Mouse (Mus musculus): Measurements from ENCODE around the gene Fgd2.
"Not testable (repeated sequence)": the region's sequence is repeated elsewhere in the genome, so short reads cannot be mapped to it uniquely, and the experiment has no call there.

Fgd2 gene

GRCm38 (mm10) chr17:29360761-29361221 lies at the start of gene Fgd2:
Gene Fgd2, plus strand, starts transcription at chr17:29360914.
- DNase-seq, result no peak

DNA sequence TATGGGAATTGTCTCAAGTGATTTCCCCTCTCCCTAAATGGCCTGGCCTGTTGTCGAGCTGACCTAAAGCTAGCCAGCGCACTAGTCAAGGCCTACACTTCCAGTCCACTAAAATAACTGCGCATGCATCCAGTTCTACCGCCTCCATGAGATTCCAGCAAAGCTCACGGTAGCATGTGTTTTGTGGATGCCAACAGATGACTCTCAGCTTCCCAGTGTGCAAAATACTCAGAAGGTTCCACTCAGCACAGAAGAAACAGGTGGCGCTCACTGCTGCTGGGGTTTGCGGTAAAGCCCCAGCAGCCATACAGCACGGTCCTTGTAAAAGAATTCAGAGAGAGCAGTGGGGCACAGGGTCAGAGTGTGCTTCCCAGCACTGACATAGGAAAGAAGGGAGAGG lies 49.1 kb upstream of the Fgd2 start:
- DNase-seq, result no peak

DNA sequence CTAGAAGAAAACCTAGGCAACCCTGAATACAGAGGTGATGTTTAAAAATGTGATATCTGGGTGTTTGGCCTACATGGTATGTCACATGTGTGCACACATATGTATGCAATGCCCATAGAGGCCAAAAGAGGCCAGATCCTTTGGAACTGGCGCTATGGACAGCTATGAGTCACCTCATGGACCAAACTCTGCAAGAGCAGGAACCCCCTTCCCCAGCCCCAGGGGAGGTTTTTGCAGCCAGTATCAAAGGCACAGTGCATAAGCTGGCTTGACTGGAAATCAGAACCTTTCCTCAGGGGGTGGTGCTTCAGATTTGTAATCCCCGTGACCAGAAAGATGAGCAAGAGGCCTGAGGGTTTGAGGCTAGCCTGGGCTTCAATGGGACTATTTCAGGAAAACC lies 48.6 kb upstream of the Fgd2 start:
- no peak for DNase-seq

- DNase-seq, result no peak
Measured at GRCm38 (mm10) chr17:29313300-29313699, 47.4 kb upstream of the Fgd2 start.

- no peak for DNase-seq
Measured at GRCm38 (mm10) chr17:29315672-29316465, 44.8 kb upstream of the Fgd2 start.

GRCm38 (mm10) chr17:29316891-29317290 lies 43.8 kb upstream of the Fgd2 start:
- DNase-seq, result no peak

DNA sequence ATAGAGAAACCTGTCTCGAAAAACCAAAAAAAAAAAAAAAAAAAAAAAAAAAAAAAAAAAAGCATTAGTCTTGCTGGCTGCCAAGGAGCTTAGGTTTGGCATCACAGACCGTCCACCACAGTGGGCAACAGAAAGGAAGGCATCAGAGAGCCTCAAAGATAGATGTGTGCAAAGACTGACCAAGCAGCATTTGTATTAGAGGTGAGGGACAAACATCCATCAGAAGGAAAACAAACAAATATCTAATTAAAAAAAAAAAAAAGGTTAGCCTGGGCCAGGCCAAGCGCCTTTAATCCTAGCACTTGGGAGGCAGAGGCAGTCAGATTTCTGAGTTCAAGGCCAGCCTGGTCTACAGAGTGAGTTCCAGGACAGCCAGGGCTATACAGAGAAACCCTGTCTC lies 43.3 kb upstream of the Fgd2 start, which contains the start of gene Pi16:
Gene Pi16 (plus strand): TSS at position 301 of the 400 bp plus-strand sequence.
- DNase-seq, result not testable (repeated sequence)

DNA sequence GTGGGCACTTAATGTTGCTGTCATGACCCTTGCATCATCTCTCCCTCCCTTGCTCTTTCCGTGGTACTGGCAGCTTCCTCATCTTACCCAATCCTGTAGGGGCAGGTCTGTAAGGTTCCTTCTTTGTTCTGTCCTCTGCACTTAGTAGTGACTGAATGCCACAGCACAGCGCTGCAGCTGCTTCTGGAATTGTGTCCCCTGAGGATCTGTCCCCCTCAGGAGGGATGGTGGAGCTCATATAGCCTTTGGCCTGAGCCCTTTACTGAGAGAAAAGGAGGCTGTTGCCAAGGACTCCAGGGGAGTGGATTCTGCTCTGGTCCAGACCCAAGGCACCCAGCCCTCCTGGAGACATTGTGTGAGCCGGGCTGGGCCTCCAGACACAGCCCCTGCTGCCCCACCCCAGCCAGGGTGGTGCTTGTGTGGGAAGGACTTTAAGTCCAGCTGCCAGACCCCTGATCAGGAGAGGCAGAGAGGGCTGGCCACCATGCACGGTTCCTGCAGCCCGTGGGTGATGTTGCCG lies 41.9 kb upstream of the Fgd2 start:
- DNase-seq, result no peak

DNA sequence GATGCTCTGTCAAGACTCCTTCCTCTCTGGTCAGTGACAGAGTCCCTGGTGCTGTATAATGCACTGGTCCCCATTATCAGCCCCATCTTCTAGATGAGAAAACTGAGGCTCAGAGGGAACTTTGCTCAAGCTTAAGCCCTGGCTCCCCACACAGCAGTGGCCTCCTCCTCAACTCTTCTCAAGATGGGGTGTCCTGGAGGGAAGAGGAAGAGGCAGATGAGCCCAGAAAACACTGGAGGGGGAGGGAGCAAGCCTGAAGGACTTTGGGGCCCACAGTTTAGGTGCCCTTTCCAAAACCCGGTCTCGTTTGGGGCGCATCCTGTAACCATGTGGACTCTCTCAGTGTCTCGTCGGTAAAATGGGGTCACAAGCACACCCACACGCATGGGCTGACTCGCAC lies 41.2 kb upstream of the Fgd2 start:
- DNase-seq, result no peak

GRCm38 (mm10) chr17:29319881-29320639 lies 40.7 kb upstream of the Fgd2 start:
- no peak for DNase-seq

DNA sequence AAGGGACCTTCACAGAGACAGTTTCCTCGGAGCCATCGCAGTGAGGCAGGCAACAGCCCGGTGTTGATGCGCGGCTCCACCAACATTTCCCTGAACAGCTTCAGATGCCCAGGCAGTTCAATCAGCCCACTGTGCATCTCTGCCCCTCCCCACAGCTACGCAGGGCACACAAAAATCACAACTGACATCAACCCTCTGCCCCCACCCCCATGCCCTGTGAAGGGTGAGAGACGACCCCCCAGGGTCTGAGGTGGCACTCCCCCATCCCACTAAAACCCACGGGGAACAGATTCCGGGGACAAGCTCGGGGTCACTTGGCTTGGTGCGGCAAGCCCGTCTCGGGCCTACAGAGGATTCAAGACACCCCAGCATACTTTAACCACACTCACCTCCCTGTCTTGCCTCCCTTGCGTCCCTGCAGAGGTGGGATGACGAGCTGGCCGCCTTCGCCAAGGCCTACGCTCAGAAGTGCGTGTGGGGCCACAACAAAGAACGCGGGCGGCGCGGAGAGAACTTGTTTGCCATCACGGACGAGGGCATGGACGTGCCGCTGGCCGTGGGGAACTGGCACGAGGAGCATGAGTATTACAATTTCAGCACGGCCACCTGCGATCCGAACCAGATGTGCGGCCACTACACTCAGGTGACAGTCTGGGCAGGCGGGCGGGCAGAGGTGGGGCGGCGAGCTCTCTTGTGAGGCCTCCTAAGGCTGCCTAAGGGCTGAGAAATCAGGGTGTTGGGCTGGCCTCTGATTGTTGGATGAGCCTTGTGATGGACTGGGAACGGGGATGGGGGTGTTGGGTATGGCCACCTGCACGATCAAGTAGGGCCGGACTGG lies 38.7 kb upstream of the Fgd2 start:
- no peak for DNase-seq

- DNase-seq, result no peak
Measured at GRCm38 (mm10) chr17:29322603-29322962, 38.1 kb upstream of the Fgd2 start.

GRCm38 (mm10) chr17:29323625-29324024 lies 37.1 kb upstream of the Fgd2 start:
- no peak for DNase-seq

GRCm38 (mm10) chr17:29325831-29326230 lies 34.9 kb upstream of the Fgd2 start:
- DNase-seq, result no peak

DNA sequence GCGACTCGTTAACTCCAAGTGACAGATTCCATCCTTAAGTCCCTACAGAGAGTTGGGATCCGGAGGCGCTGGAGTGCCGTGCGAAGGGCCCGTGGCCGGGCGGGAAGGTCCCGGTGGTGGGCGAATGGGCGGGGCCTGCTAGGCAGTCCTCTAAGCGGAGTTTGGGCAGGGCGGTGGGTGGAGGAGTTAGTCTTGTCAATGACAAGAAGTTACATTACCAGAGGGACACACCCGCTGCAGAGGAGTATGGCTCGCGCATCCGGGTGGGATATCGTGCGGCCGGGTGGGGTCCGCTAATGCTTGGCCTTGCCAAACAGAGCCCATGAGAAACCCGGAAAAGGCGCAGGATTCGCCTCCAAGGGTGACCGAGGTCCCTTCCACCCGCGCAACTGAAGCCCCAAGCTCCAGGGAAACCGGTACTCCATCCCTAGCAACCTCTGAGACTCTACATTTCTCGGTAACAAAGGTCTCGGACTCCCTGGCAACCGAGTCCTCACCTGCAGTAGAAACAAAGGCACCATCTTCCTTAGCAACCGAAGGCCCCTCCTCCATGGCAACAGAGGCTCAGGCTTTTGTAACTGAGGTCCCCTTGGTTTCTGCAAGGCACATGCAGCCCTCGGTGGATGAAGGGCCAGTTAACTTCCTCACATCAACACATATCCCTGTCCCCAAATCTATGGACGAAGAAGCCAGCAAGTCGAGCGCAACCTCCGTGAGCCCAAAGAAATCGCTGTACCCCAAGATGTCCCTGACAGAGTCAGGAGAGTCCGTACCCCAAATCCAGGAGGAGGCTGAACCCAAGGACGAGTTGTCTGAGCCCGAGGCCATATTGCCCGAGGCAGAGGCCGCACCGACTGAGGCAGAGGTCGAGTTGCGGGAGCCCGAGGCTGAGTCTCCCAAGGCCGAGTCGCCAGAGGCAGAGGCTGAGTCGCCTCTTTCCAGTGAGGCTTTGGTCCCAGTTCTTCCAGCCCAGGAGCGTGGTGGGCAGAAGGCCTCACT lies 33.9 kb upstream of the Fgd2 start:
- DNase-seq, result no peak

DNA sequence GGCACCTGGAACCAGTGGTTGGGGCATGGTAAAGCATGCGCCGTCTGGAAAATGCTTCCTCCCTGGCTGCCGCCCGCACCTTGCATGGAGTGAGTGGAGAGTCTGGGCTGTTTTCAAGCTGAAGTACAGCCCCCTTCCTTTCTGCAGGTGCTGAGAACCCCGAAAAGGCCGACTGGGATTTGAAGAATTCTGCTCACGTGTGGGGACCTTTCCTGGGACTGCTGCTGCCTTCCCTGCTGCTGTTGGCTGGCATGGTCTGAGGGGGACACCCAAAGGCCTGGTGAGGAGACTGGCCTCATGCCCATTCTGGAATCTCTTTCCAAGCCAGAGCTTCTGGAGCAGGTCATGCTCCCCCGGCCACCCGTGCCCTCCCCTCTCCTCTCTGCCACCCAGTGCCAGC lies 33.0 kb upstream of the Fgd2 start:
- DNase-seq, result no peak

GRCm38 (mm10) chr17:29330221-29330620 lies 30.5 kb upstream of the Fgd2 start:
- no peak for DNase-seq

DNA sequence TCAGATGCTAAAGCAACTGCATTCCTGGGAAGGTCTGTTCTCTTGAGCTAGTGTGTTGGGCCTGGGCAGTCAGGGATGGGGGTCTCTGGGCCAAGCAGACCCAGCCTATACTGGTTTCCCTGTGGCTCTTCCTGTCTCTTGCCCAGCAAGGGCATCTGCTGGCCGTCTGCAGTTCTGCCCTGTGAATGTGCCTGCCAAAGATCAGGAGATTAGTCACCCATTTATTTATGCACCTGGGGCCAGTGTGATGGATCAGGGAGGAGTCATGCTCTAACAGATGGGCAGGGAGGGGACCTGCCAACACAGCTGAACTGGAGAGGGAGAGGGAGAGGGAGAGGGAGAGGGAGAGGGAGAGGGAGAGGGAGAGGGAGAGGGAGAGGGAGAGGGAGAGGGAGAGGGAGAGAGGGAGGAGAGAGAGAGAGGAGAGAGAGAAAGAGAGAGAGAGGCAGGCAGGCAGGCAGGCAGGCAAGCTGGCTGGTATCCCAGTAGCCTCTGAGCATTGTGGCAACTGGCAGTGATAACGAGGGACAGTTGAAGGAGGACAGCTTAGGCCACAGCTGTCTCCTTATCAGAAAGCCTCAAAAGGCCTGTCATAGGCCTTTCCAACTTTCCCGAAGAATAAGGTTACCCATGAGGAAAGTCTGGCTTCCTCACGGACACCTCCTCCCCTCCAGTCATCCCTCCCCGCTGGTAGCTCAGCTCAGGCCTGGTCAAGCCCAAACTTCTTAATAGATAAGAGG lies 29.9 kb upstream of the Fgd2 start:
- DNase-seq, result peak; percentile 71 to 83

DNA sequence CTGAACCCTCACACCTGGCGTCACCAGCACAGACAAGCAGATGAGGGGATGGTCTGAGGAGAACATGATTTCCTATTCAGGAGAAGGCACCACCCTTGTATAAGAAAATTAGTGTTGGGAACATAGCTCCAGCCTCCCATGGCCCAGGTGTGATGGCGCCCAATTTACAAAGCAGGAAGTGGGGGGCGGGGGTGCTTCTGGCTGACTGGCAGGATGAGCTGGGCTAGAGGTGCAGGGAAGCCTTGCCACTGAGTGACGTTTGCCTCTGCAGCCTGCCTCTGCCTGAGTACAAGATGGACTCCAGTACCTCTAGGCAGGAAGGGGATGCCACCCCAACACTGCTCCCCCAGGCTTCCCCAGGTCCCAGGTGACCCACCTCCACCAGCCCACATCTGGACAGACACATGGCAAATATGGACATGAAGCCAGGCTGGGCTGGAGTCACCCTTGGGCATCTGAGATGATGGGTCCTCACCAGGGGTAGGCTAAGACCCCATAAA lies 28.5 kb upstream of the Fgd2 start:
- DNase-seq, result no peak

DNA sequence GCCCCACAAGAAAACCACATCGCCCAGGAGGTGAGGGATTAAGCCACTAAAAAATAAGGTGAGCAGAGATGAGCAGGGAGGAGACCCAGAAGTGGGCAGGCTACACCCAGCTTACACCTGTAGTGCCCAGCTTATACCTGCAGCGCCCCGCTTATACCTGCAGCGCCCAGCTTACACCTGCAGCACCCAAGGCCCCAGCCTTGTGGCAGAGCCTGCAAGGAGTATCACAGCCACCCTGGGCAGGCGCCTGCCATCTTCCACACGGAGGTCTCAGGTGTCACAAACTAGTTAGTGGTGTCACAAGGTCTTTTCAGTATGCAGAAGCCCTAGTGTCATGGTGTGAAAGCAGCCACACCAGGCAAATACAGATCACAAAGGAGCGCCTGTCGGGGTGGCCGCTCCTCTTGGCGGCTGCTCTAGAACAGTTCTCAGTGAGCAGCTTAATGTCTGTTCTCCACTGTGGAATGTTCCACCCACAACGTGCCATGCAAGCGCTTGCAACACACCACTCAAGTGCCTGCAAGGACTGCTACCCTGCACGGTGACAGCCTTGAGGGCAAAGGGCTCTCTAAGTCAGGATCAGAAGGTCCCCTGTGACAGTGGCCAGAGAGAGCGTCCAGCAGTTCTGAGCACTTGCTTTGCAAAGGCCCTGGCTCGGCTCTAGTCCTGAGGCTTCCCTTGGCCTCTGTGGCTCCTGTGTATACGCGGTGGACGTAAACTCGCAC lies 24.3 kb upstream of the Fgd2 start:
- DNase-seq, result no peak
